Mouse (Mus musculus) 3134 (cell line): ENCODE results near the gene Gm10428.
"Not testable (repeated sequence)": the region's sequence is repeated elsewhere in the genome, so short reads cannot be mapped to it uniquely, and the experiment has no call there.

Experiments used
- DNase-seq: peaks from one replicate; pipeline ENCODE4 v3.0.0-alpha.2; 2011; ENCODE audit warnings: low spot score; ENCODE audit not compliant: insufficient read length; ENCODE audit errors: extremely low read depth

Gene Gm10428

GRCm38 (mm10) chr11:62752780-62753179 lies at the start of gene Gm10428:
Gene Gm10428, plus strand, starts transcription at chr11:62753100.
- DNase-seq, result no peak

- DNase-seq, result no peak
Measured at GRCm38 (mm10) chr11:62706141-62706540, 46.8 kb upstream of the Gm10428 start.

- no peak for DNase-seq
Measured at GRCm38 (mm10) chr11:62708252-62708651, 44.6 kb upstream of the Gm10428 start.

DNA sequence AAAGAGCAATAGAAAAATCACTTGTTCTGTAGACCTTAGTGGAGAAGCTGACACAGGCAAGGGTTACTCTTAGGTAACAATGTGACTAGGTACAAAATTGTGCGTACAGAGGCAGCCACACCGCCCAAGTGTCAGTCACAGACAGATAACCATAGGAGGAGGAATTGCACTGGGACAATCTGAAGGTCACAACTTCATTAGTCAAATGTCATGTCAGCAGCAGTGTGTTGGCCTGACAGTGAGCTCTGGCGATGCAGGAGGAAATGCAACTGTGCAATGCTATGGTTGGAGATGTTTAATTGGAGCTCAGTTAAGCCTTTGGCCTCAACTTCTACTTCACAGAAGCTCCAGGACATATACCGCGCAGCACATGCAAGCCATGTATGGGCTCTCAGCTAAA lies 42.2 kb upstream of the Gm10428 start:
- no peak for DNase-seq

DNA sequence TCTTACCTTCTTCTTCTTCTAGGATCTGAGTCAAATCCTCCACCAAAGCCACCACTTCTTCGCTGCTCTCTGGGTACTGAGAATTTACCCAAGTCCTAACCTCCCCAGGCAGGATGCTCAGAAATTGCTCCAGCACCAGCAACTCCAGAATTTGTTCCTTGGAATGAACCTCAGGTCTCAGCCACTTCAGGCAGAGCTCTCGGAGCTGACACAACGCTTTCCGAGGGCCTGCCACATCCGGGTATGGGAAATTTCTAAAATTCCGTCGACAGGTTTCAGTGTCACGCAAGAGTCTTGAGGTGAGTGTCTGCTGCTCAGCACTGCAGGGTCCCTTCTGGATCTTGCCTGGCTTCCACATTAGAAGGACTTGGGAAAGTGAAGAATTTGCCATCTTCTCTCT lies 24.6 kb upstream of the Gm10428 start:
- no peak for DNase-seq

- DNase-seq, result peak; percentile 81
Measured at GRCm38 (mm10) chr11:62731311-62732021, 21.4 kb upstream of the Gm10428 start, which contains the start of gene Zfp287. Gene Zfp287, minus strand, starts transcription at chr11:62731905.

- DNase-seq, result no peak
Measured at GRCm38 (mm10) chr11:62732022-62732387, 20.9 kb upstream of the Gm10428 start.

- DNase-seq, result no peak
Measured at GRCm38 (mm10) chr11:62732665-62733064, 20.2 kb upstream of the Gm10428 start.

- no peak for DNase-seq
Measured at GRCm38 (mm10) chr11:62741186-62741585, 11.7 kb upstream of the Gm10428 start.

DNA sequence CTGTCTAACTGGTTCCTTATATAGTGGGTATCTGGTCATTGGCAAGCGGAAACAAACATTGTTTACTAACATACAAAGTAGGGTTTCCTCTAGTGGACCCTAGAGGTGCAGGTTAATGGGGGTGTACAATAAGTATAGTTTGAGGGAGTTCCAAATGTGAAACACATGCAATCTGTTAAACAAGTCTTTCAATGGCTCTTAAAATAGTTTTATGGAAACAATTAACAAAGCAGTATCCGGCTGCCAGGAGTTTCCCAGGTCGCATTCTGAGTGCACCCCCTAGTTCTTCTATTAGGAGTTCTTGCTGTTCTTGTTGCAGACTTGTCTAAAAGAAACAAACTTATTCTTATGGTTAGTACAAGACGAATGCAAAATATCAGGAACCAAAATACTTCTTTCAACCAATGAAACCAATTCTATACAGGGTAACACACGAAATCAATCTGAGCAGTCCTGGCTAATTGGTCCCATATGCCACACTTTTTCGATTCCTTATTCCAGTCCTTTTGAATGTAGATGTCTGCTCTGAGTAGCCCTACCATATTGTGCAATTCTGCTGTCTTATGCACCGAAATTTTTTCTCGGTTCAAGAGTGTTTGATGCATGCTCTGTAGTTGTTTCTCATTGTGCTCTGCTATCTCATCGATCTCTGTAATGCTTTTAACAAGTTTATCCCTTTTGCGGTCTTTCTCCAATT lies 10.5 kb upstream of the Gm10428 start:
- DNase-seq, result no peak

- DNase-seq, result no peak
Measured at GRCm38 (mm10) chr11:62744103-62744502, 8.8 kb upstream of the Gm10428 start.

GRCm38 (mm10) chr11:62746001-62746533 lies 6.8 kb upstream of the Gm10428 start:
- DNase-seq, result no peak

GRCm38 (mm10) chr11:62747227-62747626 lies 5.7 kb upstream of the Gm10428 start:
- no peak for DNase-seq

DNA sequence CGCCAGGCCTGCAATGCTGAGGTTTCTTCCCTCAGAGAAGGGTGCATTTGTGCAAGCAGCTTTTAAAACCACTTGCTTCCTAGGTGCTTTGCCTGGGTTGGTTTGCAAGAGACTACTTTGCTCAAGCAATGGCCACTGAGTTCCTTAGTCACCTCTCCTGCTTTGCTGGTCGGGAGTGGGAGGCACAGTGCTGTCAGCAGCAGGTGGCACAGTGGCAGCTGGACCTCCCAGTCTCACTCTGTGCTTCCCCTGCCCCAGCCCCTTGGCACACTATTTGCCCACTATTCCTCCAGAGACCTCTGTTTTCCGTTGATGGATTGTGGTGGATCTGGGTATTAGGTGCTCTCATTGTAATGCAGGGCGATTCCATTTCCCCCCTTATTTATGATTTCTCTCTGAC lies 4.8 kb upstream of the Gm10428 start:
- no peak for DNase-seq

DNA sequence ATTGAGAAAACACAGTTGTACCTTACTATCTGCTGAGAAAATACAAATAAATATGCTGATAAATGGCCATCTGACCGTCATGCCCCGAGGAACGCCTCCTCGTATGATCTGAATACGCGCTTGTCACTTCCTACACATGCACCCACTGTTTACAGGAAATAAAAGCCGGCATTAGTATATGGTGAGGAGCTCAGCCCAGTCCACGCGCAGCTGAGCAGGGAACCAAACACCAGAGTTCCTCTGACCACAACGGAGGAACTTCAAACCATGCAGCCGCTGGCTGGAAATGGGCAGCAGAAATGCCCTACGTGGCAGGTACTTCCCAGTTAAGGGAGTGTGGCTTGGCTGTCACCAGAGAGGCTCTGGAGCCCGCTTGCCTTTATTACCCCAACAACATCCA lies 3.5 kb upstream of the Gm10428 start:
- DNase-seq, result not testable (repeated sequence)

DNA sequence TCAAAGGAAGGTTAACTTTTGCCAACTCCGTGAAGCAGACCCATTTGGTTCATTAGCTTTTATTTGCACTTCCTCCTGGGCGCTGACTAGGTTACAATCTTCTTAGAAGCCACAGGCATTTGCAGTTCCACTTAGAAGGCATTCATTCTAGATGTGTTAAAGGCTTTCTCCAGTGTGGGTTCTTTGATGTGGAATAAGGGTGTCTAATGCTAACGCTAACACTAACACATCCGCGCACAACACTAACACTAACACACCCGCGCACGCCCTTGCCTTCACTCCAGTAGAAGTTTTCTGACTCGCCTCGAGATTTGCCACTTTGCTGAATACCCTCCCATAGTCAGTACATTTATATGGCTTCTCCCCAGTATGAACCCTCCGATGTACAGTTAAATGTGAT lies 709 bp upstream of the Gm10428 start:
- no peak for DNase-seq

- DNase-seq, result peak; percentile 93
Measured at GRCm38 (mm10) chr11:62756456-62757142, 3.7 kb downstream of the Gm10428 start.

GRCm38 (mm10) chr11:62757143-62757507 lies 4.2 kb downstream of the Gm10428 start:
- DNase-seq, result no peak

- DNase-seq, result no peak
Measured at GRCm38 (mm10) chr11:62757906-62758305, 5.0 kb downstream of the Gm10428 start.

- no peak for DNase-seq
Measured at GRCm38 (mm10) chr11:62758491-62758890, 5.6 kb downstream of the Gm10428 start.

DNA sequence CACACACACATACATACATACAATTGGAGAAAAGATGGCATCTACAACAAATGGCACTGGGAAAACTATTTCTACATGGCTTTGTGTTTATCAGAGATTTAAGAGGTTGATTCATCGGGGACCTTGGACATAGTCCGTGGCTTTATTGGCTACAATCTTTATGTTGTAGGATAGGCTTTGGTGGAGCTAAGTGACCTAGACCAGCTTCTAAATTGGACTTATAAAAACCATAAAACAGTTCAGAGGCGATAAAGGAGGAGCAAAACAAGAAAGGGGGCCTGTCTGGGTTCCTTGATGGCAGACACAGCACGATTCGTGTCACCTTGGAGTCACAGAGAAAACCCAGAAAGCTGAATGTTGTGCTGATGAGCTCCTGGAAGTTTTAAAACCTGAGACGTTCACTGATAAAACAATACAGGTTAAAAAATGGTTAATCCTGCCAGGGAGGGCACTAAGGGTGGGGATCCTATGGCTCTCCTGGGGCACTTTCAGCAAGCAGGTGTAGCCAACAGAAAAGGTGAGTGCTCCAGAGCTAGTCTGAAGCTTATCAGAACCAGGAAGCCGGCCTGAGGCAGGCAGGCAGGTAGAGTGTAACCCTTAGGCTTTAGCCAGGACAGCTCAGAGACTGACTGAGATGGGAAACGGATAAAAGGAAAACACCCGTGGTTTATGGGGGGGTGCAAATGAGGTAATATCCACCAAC lies 8.0 kb downstream of the Gm10428 start:
- no peak for DNase-seq
